25 mouse cellular contexts compared by ENCODE assay signal in genomic region chr6:107280348-107280747, GRCm38 (mm10).
"Had no signal": no experiment of that assay in that cellular context is flagged by ENCODE, and none has a peak within 500 bp of the region (broad histone marks: within the 10 kb centered on the region; RNA-seq: fewer than 3 reads in every experiment).

No protein-coding gene starts in this region.

- H3K27me3 ChIP-seq: heart, embryonic 12.5 days; hindbrain, embryonic 12.5 days; intestine, embryonic 15.5 days; limb, embryonic 12.5 days; liver, embryonic 12.5 days had no signal

- H3K9ac ChIP-seq: heart, embryonic 12.5 days; hindbrain, embryonic 12.5 days; hindbrain, embryonic 14.5 days; intestine, embryonic 15.5 days; limb, embryonic 12.5 days; liver, embryonic 12.5 days; liver, embryonic 14.5 days had no signal

- H3K4me1 ChIP-seq: heart, embryonic 10.5 days; heart, embryonic 12.5 days; hindbrain, embryonic 10.5 days; hindbrain, embryonic 12.5 days; intestine, embryonic 15.5 days; limb, embryonic 10.5 days; limb, embryonic 12.5 days; liver, embryonic 12.5 days had no signal

- H3K27ac ChIP-seq: heart, embryonic 10.5 days; hindbrain, embryonic 10.5 days; hindbrain, embryonic 12.5 days; hindbrain, embryonic 14.5 days; intestine, embryonic 15.5 days; limb, embryonic 10.5 days; limb, embryonic 12.5 days; liver, embryonic 12.5 days; liver, embryonic 14.5 days had no signal

- ATAC-seq: hindbrain, embryonic 16.5 days; inflammation-experienced regulatory T-cells, adult 6 months; intestine, embryonic 15.5 days; intestine, postnatal 0 days; liver, embryonic 12.5 days had no signal

- DNase-seq: gastrocnemius, postnatal 14 days; gastrocnemius, postnatal 36 days; heart, adult 18-20 months; heart, postnatal 10 days; heart, postnatal 4 days; kidney, adult 18-20 months; kidney, adult 8-10 months; kidney, postnatal 10 days; kidney, postnatal 4 days; layer of hippocampus, adult 9-11 months; layer of hippocampus, postnatal 36 days; liver had no signal

- H3K4me2 ChIP-seq: heart, embryonic 12.5 days; hindbrain, embryonic 12.5 days; hindbrain, embryonic 14.5 days; intestine, embryonic 15.5 days; limb, embryonic 12.5 days; liver, embryonic 12.5 days had no signal

- H3K9me3 ChIP-seq: heart, embryonic 10.5 days; heart, embryonic 12.5 days; hindbrain, embryonic 10.5 days; hindbrain, embryonic 12.5 days; intestine, embryonic 15.5 days; limb, embryonic 10.5 days; limb, embryonic 12.5 days; liver, embryonic 12.5 days had no signal

- H3K4me3 ChIP-seq: heart, embryonic 10.5 days; heart, embryonic 12.5 days; hindbrain, embryonic 10.5 days; hindbrain, embryonic 12.5 days; intestine, embryonic 15.5 days; limb, embryonic 10.5 days; limb, embryonic 12.5 days; liver, embryonic 12.5 days had no signal

- H3K36me3 ChIP-seq: heart, embryonic 10.5 days; heart, embryonic 12.5 days; hindbrain, embryonic 10.5 days; hindbrain, embryonic 12.5 days; intestine, embryonic 15.5 days; limb, embryonic 10.5 days; limb, embryonic 12.5 days; liver, embryonic 12.5 days had no signal
